Mouse (Mus musculus) testis, adult 2 months (tissue): ENCODE measurements around the gene Ero1lb. TPM values are rescaled to one million over a fixed set of nuclear protein-coding genes. Genes with fewer than 3 reads are reported as not detected.
"Not testable (repeated sequence)": the region's sequence is repeated elsewhere in the genome, so short reads cannot be mapped to it uniquely, and the experiment has no call there.

ENCODE experiments used
- H3K27ac ChIP-seq: fragments of 200-500 bp; 2 replicates; pipeline ENCODE4 v1.5.1; 2012; ENCODE audit warnings: low read depth, low read length; ENCODE audit not compliant: control insufficient read depth, insufficient read depth
- H3K27me3 ChIP-seq: fragments of 200-500 bp; 2 replicates; pipeline ENCODE4 v1.6.1; 2012; ENCODE audit warnings: mild to moderate bottlenecking, low read length, moderate library complexity; ENCODE audit not compliant: control insufficient read depth, insufficient read depth
- H3K36me3 ChIP-seq: fragments of 200-500 bp; 2 replicates; pipeline ENCODE4 v1.6.1; 2012; ENCODE audit warnings: mild to moderate bottlenecking, low read length; ENCODE audit not compliant: control insufficient read depth, insufficient read depth
- H3K4me1 ChIP-seq: fragments of 200-500 bp; 2 replicates; pipeline ENCODE4 v1.6.1; 2012; ENCODE audit warnings: low read length; ENCODE audit not compliant: control insufficient read depth, insufficient read depth
- H3K4me3 ChIP-seq: fragments of 200-500 bp; 2 replicates; pipeline ENCODE4 v1.5.1; 2012; ENCODE audit warnings: low read depth, mild to moderate bottlenecking, low read length, moderate library complexity, mixed read lengths; ENCODE audit not compliant: control insufficient read depth
- polyA plus RNA-seq: library from polyadenylated mRNA; depleted of rRNA; stranded (reverse); fragments of >200 nt; gene quantifications from 2 replicates; pipeline ENCODE4 v1.2.3, GENCODE M21; 2012

Ero1lb gene
- polyA plus RNA-seq, 1 experiment: 50.6 TPM

GRCm38 (mm10) chr13:12614591-12614990 lies 48.9 kb downstream of the Ero1lb start:
- not testable (repeated sequence) for H3K36me3 ChIP-seq, H3K27me3 ChIP-seq, H3K27ac ChIP-seq, H3K4me3 ChIP-seq, H3K4me1 ChIP-seq

GRCm38 (mm10) chr13:12615014-12615413 lies 49.3 kb downstream of the Ero1lb start:
- H3K4me3 ChIP-seq, H3K4me1 ChIP-seq, H3K36me3 ChIP-seq, H3K27me3 ChIP-seq, H3K27ac ChIP-seq: not testable (repeated sequence)

DNA sequence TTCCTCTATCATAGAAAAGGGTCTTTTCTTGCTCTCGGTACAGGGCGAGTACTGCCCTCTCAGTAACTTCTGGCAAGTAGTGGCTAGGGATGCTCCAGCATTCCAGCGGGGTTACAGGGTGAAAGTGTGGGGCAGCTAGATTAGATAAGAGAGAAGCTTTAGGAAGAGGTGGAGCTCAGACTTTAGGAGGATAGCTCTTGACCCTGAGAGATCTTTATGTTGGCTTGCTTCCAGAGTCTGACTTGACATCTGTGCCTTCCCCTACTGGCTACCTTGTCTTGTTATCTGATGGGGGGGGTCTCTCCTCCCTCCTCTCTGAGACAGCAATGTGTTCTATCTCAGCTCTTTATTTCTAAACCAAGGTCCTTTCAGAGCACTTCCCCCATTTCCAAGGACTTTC lies 50.8 kb downstream of the Ero1lb start:
- not testable (repeated sequence) for H3K4me3 ChIP-seq, H3K27ac ChIP-seq, H3K4me1 ChIP-seq, H3K27me3 ChIP-seq, H3K36me3 ChIP-seq

GRCm38 (mm10) chr13:12619808-12620207 lies 54.1 kb downstream of the Ero1lb start:
- not testable (repeated sequence) for H3K27me3 ChIP-seq, H3K27ac ChIP-seq, H3K36me3 ChIP-seq, H3K4me1 ChIP-seq, H3K4me3 ChIP-seq

GRCm38 (mm10) chr13:12626061-12626460 lies 60.4 kb downstream of the Ero1lb start:
- not testable (repeated sequence) for H3K4me3 ChIP-seq, H3K36me3 ChIP-seq, H3K27ac ChIP-seq

GRCm38 (mm10) chr13:12627746-12628145 lies 62.1 kb downstream of the Ero1lb start:
- H3K27me3 ChIP-seq, H3K36me3 ChIP-seq, H3K27ac ChIP-seq, H3K4me1 ChIP-seq, H3K4me3 ChIP-seq: not testable (repeated sequence)

More at GRCm38 (mm10) chr13:12626061-12626460, 60.4 kb downstream of the Ero1lb start:
- H3K4me1 ChIP-seq, H3K27me3 ChIP-seq: not testable (repeated sequence)

DNA sequence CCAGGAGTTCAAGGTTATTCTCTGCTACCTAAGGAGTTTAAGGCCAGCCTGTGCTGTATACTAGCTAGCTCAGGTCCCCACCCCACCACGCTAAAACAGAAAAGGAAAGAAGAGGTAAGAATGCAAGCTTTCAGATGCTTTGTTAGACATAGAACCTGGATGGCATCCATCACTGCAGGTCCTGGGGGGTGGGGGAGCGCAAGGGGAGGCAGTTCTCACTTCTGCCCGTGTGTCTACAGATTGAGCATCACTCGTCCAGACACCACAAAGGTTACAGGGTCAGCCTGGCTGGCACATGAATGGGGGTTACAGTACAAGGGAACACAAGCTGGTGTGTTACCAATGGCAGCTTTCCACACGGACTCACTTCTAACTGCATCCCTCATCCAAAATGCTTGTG lies 62.5 kb downstream of the Ero1lb start:
- not testable (repeated sequence) for H3K36me3 ChIP-seq, H3K27me3 ChIP-seq, H3K4me3 ChIP-seq, H3K4me1 ChIP-seq, H3K27ac ChIP-seq

- H3K4me1 ChIP-seq, H3K36me3 ChIP-seq, H3K27me3 ChIP-seq, H3K27ac ChIP-seq, H3K4me3 ChIP-seq: not testable (repeated sequence)
Observed at GRCm38 (mm10) chr13:12630252-12630651, 64.6 kb downstream of the Ero1lb start.

GRCm38 (mm10) chr13:12634941-12635588 lies 69.4 kb downstream of the Ero1lb start:
- not testable (repeated sequence) for H3K27ac ChIP-seq, H3K4me1 ChIP-seq, H3K36me3 ChIP-seq, H3K4me3 ChIP-seq, H3K27me3 ChIP-seq

- not testable (repeated sequence) for H3K36me3 ChIP-seq, H3K27me3 ChIP-seq, H3K27ac ChIP-seq, H3K4me3 ChIP-seq, H3K4me1 ChIP-seq
Observed at GRCm38 (mm10) chr13:12642795-12643194, 77.1 kb downstream of the Ero1lb start.

GRCm38 (mm10) chr13:12646676-12647075 lies 81.0 kb downstream of the Ero1lb start:
- not testable (repeated sequence) for H3K4me1 ChIP-seq, H3K36me3 ChIP-seq, H3K4me3 ChIP-seq, H3K27me3 ChIP-seq, H3K27ac ChIP-seq

- not testable (repeated sequence) for H3K36me3 ChIP-seq, H3K27me3 ChIP-seq, H3K4me1 ChIP-seq, H3K27ac ChIP-seq
- peak overlapping the region; percentile 68 for H3K4me3 ChIP-seq
Observed at GRCm38 (mm10) chr13:12650020-12650876, 84.6 kb downstream of the Ero1lb start.
